Comparison of ENCODE assay signal across 9 mouse cellular contexts in the genomic region with DNA sequence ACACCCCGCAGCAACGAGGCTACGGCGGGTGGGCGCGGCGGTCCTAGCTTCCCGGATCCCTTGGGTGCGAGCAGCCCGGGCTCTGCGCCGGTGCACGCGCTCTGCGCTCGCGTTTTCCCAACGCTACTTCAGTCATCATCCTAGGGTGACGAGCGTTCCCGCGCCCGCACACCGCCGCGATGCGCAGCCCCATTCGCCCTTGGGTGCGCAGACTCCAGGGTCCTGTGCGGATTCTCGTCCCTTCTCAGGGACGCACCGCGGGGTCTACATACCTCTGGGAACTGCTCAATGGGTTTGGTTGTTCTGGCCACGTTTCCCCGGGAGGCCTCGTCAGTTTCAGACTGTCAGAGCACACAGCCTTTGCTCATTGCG. TPM values are rescaled to one million over a fixed set of nuclear protein-coding genes. Genes with fewer than 3 reads are reported as not detected.
A peak's percentile ranks its signal among the peaks of the same experiment; 100 is the strongest.
DNase-seq lines count a peak whose midpoint lies in the region; ATAC-seq and TF ChIP-seq lines count a peak whose summit lies in the region.
"Had no signal": no experiment of that assay in that cellular context is flagged by ENCODE, and none has a peak within 500 bp of the region (broad histone marks: within the 10 kb centered on the region; RNA-seq: fewer than 3 reads in every experiment).

No protein-coding gene starts in this region.

- H3K9ac ChIP-seq in heart, embryonic 13.5 days, result peak overlapping the region; percentile 83
- peak overlapping the region; percentile 74 for H3K9ac ChIP-seq in heart, embryonic 16.5 days (ENCODE audit: low read length)
- H3K9ac ChIP-seq in liver, embryonic 12.5 days, result no peak overlapping the region

- peaks cover 72% of the 10 kb centered on the region for H3K27me3 ChIP-seq in heart, embryonic 13.5 days (replicated peaks)
- H3K27me3 ChIP-seq in heart, embryonic 16.5 days (ENCODE audit: control insufficient read depth, insufficient read depth, low read length), result peaks cover 33% of the 10 kb centered on the region
- peaks cover 65% of the 10 kb centered on the region for H3K27me3 ChIP-seq in liver, embryonic 12.5 days (replicated peaks)
- 0 out of 2 replicates have a peak, but pooled peaks cover 7% of the 10 kb centered on the region for H3K27me3 ChIP-seq in small intestine, adult 2 months (ENCODE audit: control insufficient read depth, insufficient read depth, low read length)

- intact Hi-C loops in heart, postnatal 36 days (cut with DNase I), result no loop called here

- DNase-seq in heart, postnatal 36 days, result no peak
- DNase-seq in 3T3-L1 (ENCODE audit: low read depth, low spot score) (peak; percentile 33), MN1 (ENCODE audit: low spot score) (no peak)

- peak overlapping the region; percentile 70 for H3K4me3 ChIP-seq in heart, embryonic 13.5 days
- H3K4me3 ChIP-seq in heart, embryonic 16.5 days (ENCODE audit: low read length), result peak overlapping the region; percentile 64
- peak overlapping the region; percentile 47 for H3K4me3 ChIP-seq in liver, embryonic 12.5 days
- peak overlapping the region; percentile 77 for H3K4me3 ChIP-seq in small intestine, adult 2 months (ENCODE audit: low read depth, low read length)

- under 1% methylated on average over 35 of the region's 38 CpGs for WGBS in heart, embryonic 13.5 days
- WGBS in heart, embryonic 16.5 days, result under 1% methylated on average over 38 of the region's 38 CpGs
- WGBS in liver, embryonic 12.5 days (ENCODE audit: insufficient replicate concordance), result 1% methylated on average over 38 of the region's 38 CpGs
- whole genome bisulfite sequencing in small intestine, adult 2 months, result under 1% methylated on average over 38 of the region's 38 CpGs

- H3K9me3 ChIP-seq in heart, embryonic 13.5 days, result no peaks in the 10 kb centered on the region
- H3K9me3 ChIP-seq in heart, embryonic 16.5 days (replicated peaks; ENCODE audit: control insufficient read depth, low read length), result no peaks in the 10 kb centered on the region
- no peaks in the 10 kb centered on the region for H3K9me3 ChIP-seq in liver, embryonic 12.5 days (replicated peaks)

- ATAC-seq in heart, embryonic 13.5 days (ENCODE audit: extremely low read depth, insufficient number of reproducible peaks, low FRiP score, low TSS enrichment), result no peak
- ATAC-seq in activated CD4-positive, CD25-positive, alpha-beta regulatory T cell, adult 4 months, result peak; percentile 5
- peak; percentile 11; the same call in 1 of the 2 replicates for ATAC-seq in heart, embryonic 16.5 days (replicated peaks; ENCODE audit: extremely low read depth, insufficient read depth, low FRiP score)
- no peak for ATAC-seq in liver, embryonic 12.5 days

- H3K4me1 ChIP-seq in heart, embryonic 13.5 days, result peaks cover 14% of the 10 kb centered on the region
- H3K4me1 ChIP-seq in heart, embryonic 16.5 days (ENCODE audit: control insufficient read depth, insufficient read depth, low read length), result peaks cover 9% of the 10 kb centered on the region
- no peaks in the 10 kb centered on the region for H3K4me1 ChIP-seq in liver, embryonic 12.5 days
- H3K4me1 ChIP-seq in small intestine, adult 2 months (ENCODE audit: control insufficient read depth, insufficient read depth, insufficient read length, low read length), result peaks cover 6% of the 10 kb centered on the region

- H3K36me3 ChIP-seq in heart, embryonic 13.5 days, result no peaks in the 10 kb centered on the region
- H3K36me3 ChIP-seq in heart, embryonic 16.5 days (ENCODE audit: control insufficient read depth, insufficient read depth), result no peaks in the 10 kb centered on the region
- no peaks in the 10 kb centered on the region for H3K36me3 ChIP-seq in liver, embryonic 12.5 days
- H3K36me3 ChIP-seq in small intestine, adult 2 months (ENCODE audit: control insufficient read depth, insufficient read depth, low read length), result no peaks in the 10 kb centered on the region

- no peak for TF ChIP-seq CTCF in small intestine, adult 2 months (IDR thresholded peaks at IDR 0.05; ENCODE audit: extremely low read depth, insufficient read length, insufficient replicate concordance, low read depth, low read length)

- H3K4me2 ChIP-seq in heart, embryonic 13.5 days, result peak overlapping the region; percentile 99
- H3K4me2 ChIP-seq in heart, embryonic 16.5 days (ENCODE audit: low read depth, low read length), result peak overlapping the region; percentile 79
- peak overlapping the region; percentile 71 for H3K4me2 ChIP-seq in liver, embryonic 12.5 days

- no peak overlapping the region for H3K27ac ChIP-seq in heart, embryonic 13.5 days (replicated peaks)
- no peak overlapping the region for H3K27ac ChIP-seq in heart, embryonic 16.5 days (ENCODE audit: low read length)
- no peak overlapping the region for H3K27ac ChIP-seq in liver, embryonic 12.5 days
- H3K27ac ChIP-seq in small intestine, adult 2 months (ENCODE audit: insufficient read depth, low read depth, low read length), result no peak overlapping the region

- TF ChIP-seq POLR2A in small intestine, adult 2 months (IDR thresholded peaks at IDR 0.05; ENCODE audit: low read depth, low read length), result no peak

RNA-seq across cellular contexts. Expression of gene AL607142.1, which starts 31.8 kb away (rescaled TPM):
- polyA plus RNA-seq in heart, embryonic 13.5 days (2015; fragmentation: Nextera tagmentation; extraction: Ambion mirVana), result not detected in 2 replicates
- not detected for total RNA-seq in heart, postnatal 36 days (2021)
- not detected for polyA plus RNA-seq in activated CD4-positive, CD25-positive, alpha-beta regulatory T cell, adult 4 months (2017; shearing (Covaris generic))
- not detected in 2 replicates for polyA plus RNA-seq in heart, embryonic 16.5 days (2015; fragmentation: Nextera tagmentation; extraction: Ambion mirVana)
- not detected in 2 replicates for polyA plus RNA-seq in liver, embryonic 12.5 days (2016; fragmentation: Nextera tagmentation; extraction: Ambion mirVana)
- polyA plus RNA-seq in small intestine, adult 2 months (2012; rRNA removed), result not detected in 2 replicates
- total RNA-seq: layer of hippocampus, postnatal 25 days had no signal

Comparison
In these comparisons a context has a peak if more than half of its experiments do, and no peak if none do; other contexts are left out.
1. ATAC-seq: peak in activated CD4-positive, CD25-positive, alpha-beta regulatory T cell, adult 4 months (single experiment) and heart, embryonic 16.5 days (single experiment); none in heart, embryonic 13.5 days (single experiment) and liver, embryonic 12.5 days (single experiment).
2. Peak in every context shown above with its lines, with median percentiles within 50 percentile points of each other: H3K4me2 ChIP-seq and H3K4me3 ChIP-seq.